Mouse (Mus musculus): ENCODE data around the gene Hmgb1.

Hmgb1 gene

DNA sequence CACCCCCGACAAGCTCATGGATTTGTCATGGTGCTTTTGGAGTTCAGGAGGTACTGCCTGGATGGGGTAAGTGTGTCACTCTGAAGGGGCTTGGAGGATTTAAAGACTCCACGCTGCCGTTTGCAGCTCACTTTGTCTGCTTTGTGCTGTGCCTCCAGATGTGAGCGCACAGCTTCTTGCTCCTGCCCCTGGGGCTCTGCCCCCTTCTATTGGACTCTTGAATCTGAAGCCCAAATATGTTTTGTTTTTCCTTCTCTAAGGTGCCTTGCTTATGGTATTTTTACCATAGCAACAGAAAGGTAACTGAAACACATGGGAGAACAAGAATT is 187.6 kb downstream of the Hmgb1 start:
- DNase-seq (ENCODE audit: low read depth, low spot score): no peak

Data from c-Kit-negative CD71-positive TER-119-positive erythroid progenitor cells, embryonic 14.5 days (primary cell).